Mouse (Mus musculus) embryonic facial prominence, embryonic 14.5 days (tissue): ENCODE measurements around the gene Abtb2. TPM values are rescaled to one million over a fixed set of nuclear protein-coding genes. Genes with fewer than 3 reads are reported as not detected.
"Not testable (repeated sequence)": the region's sequence is repeated elsewhere in the genome, so short reads cannot be mapped to it uniquely, and the experiment has no call there.

Experiments
- ATAC-seq: fragments of 200-750 bp; cut with Nextera tagmentation; 2 replicates; pipeline ENCODE4 v1.8.0; 2017; ENCODE audit warnings: low read depth, moderate number of reproducible peaks, moderate TSS enrichment
- DNase-seq: peaks from one replicate; pipeline ENCODE4 v3.0.0-alpha.2; 2015; ENCODE audit warnings: low spot score
- H3K27ac ChIP-seq: fragments of 300-500 bp; sonication (generic); replicated peaks from 2 replicates; pipeline ENCODE4 v1.5.1; 2014; ENCODE audit warnings: low read depth, mild to moderate bottlenecking, low read length, moderate library complexity
- H3K27me3 ChIP-seq: fragments of 300-500 bp; sonication (generic); replicated peaks from 2 replicates; pipeline ENCODE4 v1.6.1; 2014; ENCODE audit warnings: low read length; ENCODE audit not compliant: control insufficient read depth, insufficient read depth
- H3K36me3 ChIP-seq: fragments of 300-500 bp; sonication (generic); 2 replicates; pipeline ENCODE4 v1.6.1; 2014; ENCODE audit warnings: low read length, mixed read lengths; ENCODE audit not compliant: control insufficient read depth, insufficient read depth
- H3K4me1 ChIP-seq: fragments of 300-500 bp; sonication (generic); 2 replicates; pipeline ENCODE4 v1.6.1; 2014; ENCODE audit warnings: antibody characterized with exemption, low read length; ENCODE audit not compliant: control insufficient read depth, insufficient read depth
- H3K4me2 ChIP-seq: fragments of 300-500 bp; sonication (generic); 2 replicates; pipeline ENCODE4 v1.6.1; 2014; ENCODE audit warnings: low read depth, mild to moderate bottlenecking, low read length, moderate library complexity, mixed read lengths
- H3K4me3 ChIP-seq: fragments of 300-500 bp; sonication (generic); 2 replicates; pipeline ENCODE4 v1.5.1; 2014; ENCODE audit warnings: low read depth, mild to moderate bottlenecking, low read length
- H3K9ac ChIP-seq: fragments of 300-500 bp; sonication (generic); 2 replicates; pipeline ENCODE4 v1.6.1; 2014; ENCODE audit warnings: low read depth, mild to moderate bottlenecking, low read length, moderate library complexity, mixed read lengths
- H3K9me3 ChIP-seq: fragments of 300-500 bp; sonication (generic); 2 replicates; pipeline ENCODE4 v1.6.1; 2016; ENCODE audit warnings: low read length; ENCODE audit not compliant: control insufficient read depth
- WGBS: fragments of 180-500 bp; shearing (Covaris S2); extraction: QIAGEN DNeasy Blood & Tissue Kit; methylation state at CpG from one replicate; pipeline ENCODE4 v1.1.7; 2014; 5-methylcytosine and 5-hydroxymethylcytosine counted together
- polyA plus RNA-seq: library from polyadenylated mRNA; unstranded; fragments of >200 nt; fragmentation: Nextera tagmentation; extraction: Ambion mirVana; gene quantifications from 2 replicates; pipeline ENCODE4 v1.2.1, GENCODE M21; 2014

Gene Abtb2
- polyA plus RNA-seq = 14.2 and 14.5 TPM in 2 replicates

DNA sequence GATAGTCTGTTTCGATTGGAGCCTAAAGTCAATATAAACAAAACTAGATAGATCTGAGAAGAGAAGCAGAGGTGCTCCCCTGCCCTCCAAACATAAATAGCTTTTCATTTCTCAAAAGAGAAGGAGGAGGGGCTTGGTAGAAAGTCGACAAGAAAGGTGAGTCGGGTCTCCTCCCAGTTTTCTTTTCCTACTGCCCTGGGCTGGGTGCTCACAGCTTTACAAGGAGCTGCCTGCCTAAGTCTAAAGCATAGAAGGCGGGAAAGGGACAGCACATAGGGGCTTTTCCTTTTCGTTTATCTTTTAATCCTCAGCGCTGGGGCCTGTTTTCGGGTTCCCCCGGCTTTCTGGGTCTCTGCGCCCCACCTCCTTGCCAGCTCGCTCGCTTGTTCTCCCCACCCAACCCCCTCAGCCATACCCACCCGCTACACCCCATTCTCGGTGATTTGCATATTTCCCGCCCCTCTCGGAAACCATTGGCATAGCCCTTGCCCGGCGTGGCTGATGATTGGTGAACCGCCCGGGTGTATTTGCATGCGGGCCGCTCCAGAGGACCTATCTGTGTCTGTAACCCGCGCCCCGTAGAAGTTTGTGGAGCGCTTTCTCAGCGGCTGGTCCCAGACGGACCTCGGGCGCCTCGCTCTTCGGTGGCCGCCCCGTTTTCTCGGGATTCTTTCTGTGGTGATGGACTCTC lies at the start of gene Abtb2:
Abtb2 (plus strand) TSS at position 579 of the 691 bp plus-strand sequence.
- peak; percentile 99 for DNase-seq
- H3K4me3 ChIP-seq = peak within 1 kb of the TSS; percentile 68
- under 1% methylated on average over 30 of the region's 34 CpGs for WGBS
- peak; percentile 97 for ATAC-seq
- peak within 1 kb of the TSS; percentile 60 for H3K9ac ChIP-seq
- peaks cover 40% of the 10 kb centered on the region for H3K4me1 ChIP-seq
- H3K27ac ChIP-seq = peak within 1 kb of the TSS; percentile 56
- H3K27me3 ChIP-seq = no peaks in the 10 kb centered on the region
- H3K4me2 ChIP-seq = peak within 1 kb of the TSS; percentile 62
- H3K36me3 ChIP-seq = no peaks in the 10 kb centered on the region
- H3K9me3 ChIP-seq = no peaks in the 10 kb centered on the region

DNA sequence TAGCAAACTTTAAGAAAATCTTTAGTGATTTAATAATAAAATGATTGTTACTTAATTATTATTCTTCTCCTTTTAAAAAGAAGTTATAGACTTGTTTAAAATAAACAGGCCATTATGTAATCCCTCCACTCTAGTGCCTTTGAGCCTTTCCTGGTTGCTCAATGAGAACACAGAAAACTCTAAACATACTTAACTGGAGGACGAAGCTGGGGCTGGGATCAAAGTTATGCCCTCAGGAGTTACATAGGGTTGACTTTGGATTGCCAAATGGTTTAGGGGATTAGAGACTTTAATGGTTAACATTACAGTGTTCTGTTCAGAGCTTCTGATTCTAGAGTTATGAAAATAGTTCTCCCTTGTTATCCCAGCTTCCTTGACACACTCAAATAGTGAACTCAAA lies 49.6 kb upstream of the Abtb2 start:
- H3K36me3 ChIP-seq = no peaks in the 10 kb centered on the region
- no peak overlapping the region for H3K27ac ChIP-seq
- WGBS = 32% methylated on average over 1 of the region's 1 CpGs
- no peaks in the 10 kb centered on the region for H3K9me3 ChIP-seq
- DNase-seq = no peak
- H3K4me1 ChIP-seq = no peaks in the 10 kb centered on the region
- no peak overlapping the region for H3K4me3 ChIP-seq
- H3K4me2 ChIP-seq = no peak overlapping the region
- no peak for ATAC-seq
- no peaks in the 10 kb centered on the region for H3K27me3 ChIP-seq
- no peak overlapping the region for H3K9ac ChIP-seq

GRCm38 (mm10) chr2:103525596-103525995 lies 40.5 kb upstream of the Abtb2 start:
- Histone ChIP-seq H3K4me3 (no peak overlapping the region), H3K9ac (no peak overlapping the region), H3K36me3 (no peaks in the 10 kb centered on the region), H3K27me3 (no peaks in the 10 kb centered on the region), H3K4me2 (no peak overlapping the region), H3K4me1 (no peaks in the 10 kb centered on the region), H3K9me3 (no peaks in the 10 kb centered on the region), H3K27ac (no peak overlapping the region)
- 76% methylated on average over 1 of the region's 1 CpGs for WGBS
- no peak for ATAC-seq
- no peak for DNase-seq

DNA sequence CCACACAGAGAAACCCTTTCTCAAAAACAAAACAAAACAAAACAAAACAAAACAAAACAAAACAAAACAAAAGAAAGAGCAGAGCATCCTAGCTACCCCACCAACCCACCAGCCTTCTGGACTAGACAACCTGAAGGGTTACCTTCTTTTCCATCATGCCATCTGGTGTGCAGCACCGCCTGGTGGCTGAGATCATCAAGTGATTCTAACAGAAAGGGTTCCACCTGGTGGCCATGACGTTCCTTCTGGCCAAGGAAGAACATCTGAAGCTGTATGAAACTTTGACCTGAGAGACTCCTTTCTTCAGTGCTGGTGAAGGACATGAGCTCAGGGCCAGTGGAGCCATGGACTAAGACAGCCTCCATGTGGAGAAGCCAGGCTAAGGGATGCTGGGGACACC lies 19.0 kb upstream of the Abtb2 start:
- no peak for ATAC-seq
- H3K27ac ChIP-seq = no peak overlapping the region
- peak; percentile 75 for DNase-seq

GRCm38 (mm10) chr2:103550301-103550700 lies 15.8 kb upstream of the Abtb2 start:
- not testable (repeated sequence) for H3K9ac ChIP-seq, H3K4me1 ChIP-seq, H3K36me3 ChIP-seq, DNase-seq, H3K27ac ChIP-seq, H3K27me3 ChIP-seq, H3K9me3 ChIP-seq, H3K4me3 ChIP-seq, ATAC-seq, H3K4me2 ChIP-seq
- 90% methylated on average over 2 of the region's 2 CpGs for WGBS

More for the DNA sequence above, 19.0 kb upstream of the Abtb2 start:
- H3K4me2 ChIP-seq = no peak overlapping the region
- no peaks in the 10 kb centered on the region for H3K4me1 ChIP-seq
- 12% methylated on average over 2 of the region's 2 CpGs for WGBS
- H3K4me3 ChIP-seq = no peak overlapping the region
- H3K9ac ChIP-seq = no peak overlapping the region
- no peaks in the 10 kb centered on the region for H3K9me3 ChIP-seq
- H3K27me3 ChIP-seq = no peaks in the 10 kb centered on the region
- H3K36me3 ChIP-seq = no peaks in the 10 kb centered on the region

- WGBS = 47% methylated on average over 2 of the region's 2 CpGs
- ATAC-seq = no peak
- no peaks in the 10 kb centered on the region for H3K9me3 ChIP-seq
Measured at GRCm38 (mm10) chr2:103554041-103554440, 12.1 kb upstream of the Abtb2 start.

GRCm38 (mm10) chr2:103556125-103556877 lies 9.8 kb upstream of the Abtb2 start:
- H3K9ac ChIP-seq = no peak overlapping the region
- no peak for ATAC-seq
- H3K9me3 ChIP-seq = no peaks in the 10 kb centered on the region
- no peaks in the 10 kb centered on the region for H3K36me3 ChIP-seq
- H3K27ac ChIP-seq = no peak overlapping the region
- no peak for DNase-seq
- H3K4me2 ChIP-seq = no peak overlapping the region
- no peaks in the 10 kb centered on the region for H3K27me3 ChIP-seq
- H3K4me1 ChIP-seq = 0 out of 2 replicates have a peak, but pooled peaks cover 3% of the 10 kb centered on the region
- 55% methylated on average over 10 of the region's 10 CpGs for WGBS
- H3K4me3 ChIP-seq = no peak overlapping the region

More at GRCm38 (mm10) chr2:103554041-103554440, 12.1 kb upstream of the Abtb2 start:
- no peaks in the 10 kb centered on the region for H3K36me3 ChIP-seq
- H3K27ac ChIP-seq = no peak overlapping the region
- no peaks in the 10 kb centered on the region for H3K27me3 ChIP-seq
- H3K9ac ChIP-seq = no peak overlapping the region
- 0 out of 2 replicates have a peak, but pooled peaks cover 3% of the 10 kb centered on the region for H3K4me1 ChIP-seq
- no peak for DNase-seq
- H3K4me2 ChIP-seq = no peak overlapping the region
- no peak overlapping the region for H3K4me3 ChIP-seq

GRCm38 (mm10) chr2:103560955-103561354 lies 5.2 kb upstream of the Abtb2 start:
- peaks cover 6% of the 10 kb centered on the region for H3K4me1 ChIP-seq
- H3K9me3 ChIP-seq = no peaks in the 10 kb centered on the region
- no peak overlapping the region for H3K4me3 ChIP-seq
- DNase-seq (no peak), ATAC-seq (no peak)
- no peaks in the 10 kb centered on the region for H3K36me3 ChIP-seq
- H3K27ac ChIP-seq = no peak overlapping the region
- no peak overlapping the region for H3K4me2 ChIP-seq
- 66% methylated on average over 4 of the region's 4 CpGs for WGBS
- no peaks in the 10 kb centered on the region for H3K27me3 ChIP-seq
- no peak overlapping the region for H3K9ac ChIP-seq
